Mouse (Mus musculus): ENCODE data around the gene Ggt5. TPM values are rescaled to one million over a fixed set of nuclear protein-coding genes. Genes with fewer than 3 reads are reported as not detected.
"Not testable (repeated sequence)": the region's sequence is repeated elsewhere in the genome, so short reads cannot be mapped to it uniquely, and the experiment has no call there.

Ggt5 gene
- total RNA-seq, 2 experiments from 2014 or later: 5.6 to 7.4 TPM

- intact Hi-C loops (cut with DNase I; ENCODE audit: low total_unique reads): no loop called here
- DNase-seq: no peak
These were observed 22.8 kb upstream of the Ggt5 start for GRCm38 (mm10) chr10:75566321-75566720.

DNA sequence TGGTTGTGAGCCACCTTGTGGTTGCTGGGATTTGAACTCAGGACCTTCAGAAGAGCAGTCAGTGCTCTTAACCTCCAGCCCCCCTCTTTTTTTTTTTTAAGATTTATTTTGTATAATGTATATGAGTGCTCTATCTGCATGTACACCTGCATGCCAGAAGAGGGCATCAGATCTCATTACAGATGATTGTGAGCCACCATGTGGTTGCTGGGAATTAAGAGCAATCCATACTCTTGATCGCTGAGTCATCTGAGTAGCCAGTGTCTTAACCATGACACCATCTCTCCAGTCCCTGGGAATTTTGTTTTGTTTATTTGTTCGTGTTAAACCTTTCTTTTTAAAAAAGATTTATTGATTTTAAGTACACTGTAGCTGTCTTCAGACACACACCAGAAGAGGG lies 22.4 kb upstream of the Ggt5 start:
- DNase-seq; intact Hi-C loops (cut with DNase I; ENCODE audit: low total_unique reads): not testable (repeated sequence)

DNA sequence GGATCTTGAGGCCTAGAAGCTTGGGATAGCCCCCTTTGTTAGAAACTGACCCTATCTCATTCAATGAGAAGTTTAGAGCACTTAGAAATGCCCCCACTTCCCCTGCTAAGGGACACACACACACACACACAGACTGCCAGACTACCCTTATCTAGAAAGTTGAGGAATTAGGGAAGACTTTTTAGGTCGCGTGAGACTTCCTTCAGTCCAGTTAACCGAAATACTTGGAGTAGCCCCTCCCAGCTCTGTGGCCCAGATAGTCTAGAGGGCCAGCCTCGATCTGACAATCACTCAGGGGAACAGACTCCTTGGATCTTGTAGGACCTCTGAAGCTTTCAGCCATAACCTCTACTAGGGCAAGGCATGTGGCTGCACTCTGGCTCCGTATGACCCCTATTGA lies 21.1 kb upstream of the Ggt5 start:
- intact Hi-C loops (cut with DNase I; ENCODE audit: low total_unique reads): no loop called here
- no peak for DNase-seq

GRCm38 (mm10) chr10:75568441-75568840 lies 20.7 kb upstream of the Ggt5 start:
- intact Hi-C loops (cut with DNase I; ENCODE audit: low total_unique reads): no loop called here
- DNase-seq: no peak

- intact Hi-C loops (cut with DNase I; ENCODE audit: low total_unique reads): no loop called here
These were observed 20.3 kb upstream of the Ggt5 start for GRCm38 (mm10) chr10:75568851-75569250.

DNA sequence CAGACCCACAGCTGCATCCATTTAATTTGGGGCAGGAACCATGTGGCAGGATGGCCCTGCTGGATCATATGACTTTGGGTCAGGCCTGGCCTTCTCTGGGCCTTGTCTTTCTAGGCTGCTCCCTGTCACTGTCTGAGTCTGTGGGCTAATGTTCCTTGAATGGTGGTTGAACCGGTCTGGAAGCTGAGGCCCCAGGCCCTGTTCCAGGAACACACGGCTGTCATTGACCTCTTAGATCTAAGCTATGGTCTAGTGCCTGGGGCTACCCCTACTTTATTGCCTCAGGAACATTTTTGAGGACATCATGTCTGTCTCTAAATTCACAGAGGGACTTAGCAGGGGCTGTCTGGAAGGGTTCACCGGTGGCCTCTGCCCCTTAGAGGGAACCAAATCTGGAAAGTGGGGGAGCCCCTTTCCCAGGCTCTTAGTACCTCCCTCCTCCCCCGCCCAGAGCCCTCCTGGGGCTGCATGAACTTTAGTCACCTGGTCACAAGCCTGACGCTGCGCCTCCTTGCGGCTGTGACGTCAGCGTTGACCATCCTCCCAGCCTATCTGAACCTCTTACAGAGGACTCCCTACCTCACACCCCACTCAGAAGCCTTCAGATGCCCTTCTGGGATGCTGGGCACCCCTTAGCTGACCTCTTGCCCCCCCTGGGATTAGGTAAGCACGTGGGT lies 18.0 kb upstream of the Ggt5 start:
- intact Hi-C loops (cut with DNase I; ENCODE audit: low total_unique reads): no loop called here
- no peak for DNase-seq

More at GRCm38 (mm10) chr10:75568851-75569250, 20.3 kb upstream of the Ggt5 start:
- no peak for DNase-seq

DNA sequence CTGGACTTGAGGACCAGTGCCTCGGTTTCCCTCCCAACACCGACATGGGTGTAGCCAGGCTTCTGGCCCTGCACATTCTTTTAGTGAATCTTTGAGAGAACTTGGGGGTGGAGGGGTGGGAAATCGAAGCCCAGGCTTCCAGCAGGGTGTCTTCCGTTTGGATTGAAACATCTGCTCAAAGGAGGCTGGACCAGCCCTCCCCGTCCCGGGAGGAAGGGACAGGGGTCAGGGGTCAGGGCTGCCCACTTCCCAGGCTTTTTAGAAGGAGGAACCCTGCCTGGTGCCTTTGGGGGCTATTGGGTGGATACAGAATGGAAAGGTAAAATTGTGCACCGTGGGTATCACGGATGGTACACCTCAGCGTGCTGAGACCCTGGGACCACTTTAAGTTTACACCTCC lies 17.2 kb upstream of the Ggt5 start:
- intact Hi-C loops (cut with DNase I; ENCODE audit: low total_unique reads): no loop called here
- no peak for DNase-seq

DNA sequence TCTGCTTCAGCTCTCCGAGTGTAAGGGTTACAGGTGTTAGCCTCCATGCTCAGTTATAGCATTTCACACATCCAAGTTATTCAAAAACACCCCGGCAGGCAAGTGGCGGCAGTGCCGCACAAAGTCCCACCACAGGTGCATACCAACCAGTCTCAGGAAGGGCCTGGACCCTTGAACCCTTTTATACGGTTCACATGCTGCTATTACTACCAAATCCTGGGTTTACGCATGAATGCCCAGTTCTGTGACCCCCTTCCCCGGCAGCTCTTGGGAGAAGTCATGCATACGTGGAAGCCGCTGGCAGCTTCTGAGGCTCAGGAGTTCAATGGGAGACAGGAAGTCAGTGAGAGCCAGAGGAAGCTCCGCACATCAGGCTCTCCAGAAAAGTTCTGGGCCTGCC lies 16.0 kb upstream of the Ggt5 start:
- intact Hi-C loops (cut with DNase I; ENCODE audit: low total_unique reads): no loop called here
- DNase-seq: no peak

GRCm38 (mm10) chr10:75573965-75574364 lies 15.2 kb upstream of the Ggt5 start:
- no peak for DNase-seq
- intact Hi-C loops (cut with DNase I; ENCODE audit: low total_unique reads): no loop called here

DNA sequence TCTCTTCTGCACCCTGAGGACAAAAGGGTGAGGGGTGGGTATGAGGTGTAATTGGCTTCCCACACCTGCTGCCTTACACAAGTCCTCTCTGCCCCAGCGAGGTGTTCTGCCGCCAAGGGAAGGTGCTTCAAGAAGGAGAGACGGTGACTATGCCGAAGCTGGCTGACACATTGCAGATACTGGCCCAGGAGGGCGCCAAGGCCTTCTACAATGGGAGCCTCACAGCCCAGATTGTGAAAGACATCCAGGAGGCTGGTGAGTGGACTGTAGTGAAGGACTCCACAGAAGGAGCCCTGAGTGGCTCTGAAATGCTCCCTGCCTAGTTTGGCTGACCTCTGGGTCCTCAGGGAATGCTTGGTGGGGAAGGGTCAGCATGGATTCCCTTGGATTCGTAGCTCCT lies 10.0 kb upstream of the Ggt5 start:
- intact Hi-C loops (cut with DNase I; ENCODE audit: low total_unique reads): no loop called here
- DNase-seq: no peak

- intact Hi-C loops (cut with DNase I; ENCODE audit: low total_unique reads): loop anchor here (2.0 to 10.0 kb wide), 3 partner anchors 49 to 249 kb away; partner anchors contain the start of gene Gstt2
- peak; percentile 86 for DNase-seq
These were observed 3.1 kb upstream of the Ggt5 start for GRCm38 (mm10) chr10:75585876-75586552.

GRCm38 (mm10) chr10:75586553-75586879 lies 2.6 kb upstream of the Ggt5 start:
- DNase-seq: no peak
- intact Hi-C loops (cut with DNase I; ENCODE audit: low total_unique reads): loop anchor here (2.0 to 10.0 kb wide), 3 partner anchors 48 to 248 kb away; partner anchors contain the start of gene Gstt2

GRCm38 (mm10) chr10:75587781-75588180 lies 1.4 kb upstream of the Ggt5 start:
- intact Hi-C loops (cut with DNase I; ENCODE audit: low total_unique reads): loop anchor here (2.0 to 10.0 kb wide), 3 partner anchors 47 to 247 kb away; partner anchors contain the start of gene Gstt2
- no peak for DNase-seq

DNA sequence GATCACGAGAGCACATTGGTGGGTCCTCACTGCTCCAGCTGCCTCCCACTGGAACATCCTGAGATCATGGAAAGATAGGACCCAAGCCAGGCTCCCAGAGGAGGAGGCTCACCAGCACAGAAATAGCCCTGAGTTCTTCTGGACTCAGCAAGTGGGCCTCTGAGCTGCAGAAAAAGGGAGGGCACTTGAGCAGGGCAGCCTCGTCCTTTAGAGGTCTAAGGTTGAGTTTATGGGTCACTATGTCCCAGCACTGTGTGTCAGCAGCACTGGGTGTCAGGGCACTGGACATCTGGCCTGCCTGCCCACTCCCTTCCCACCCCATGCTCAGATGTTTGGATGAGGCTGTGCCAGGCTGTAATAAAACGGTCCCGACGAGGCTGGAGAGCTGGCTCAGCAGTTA lies 804 bp upstream of the Ggt5 start:
- DNase-seq: peak; percentile 41
- intact Hi-C loops (cut with DNase I; ENCODE audit: low total_unique reads): loop anchor here (10.0 kb wide), 2 partner anchors 106 to 246 kb away; partner anchors contain the start of gene Gstt2

DNA sequence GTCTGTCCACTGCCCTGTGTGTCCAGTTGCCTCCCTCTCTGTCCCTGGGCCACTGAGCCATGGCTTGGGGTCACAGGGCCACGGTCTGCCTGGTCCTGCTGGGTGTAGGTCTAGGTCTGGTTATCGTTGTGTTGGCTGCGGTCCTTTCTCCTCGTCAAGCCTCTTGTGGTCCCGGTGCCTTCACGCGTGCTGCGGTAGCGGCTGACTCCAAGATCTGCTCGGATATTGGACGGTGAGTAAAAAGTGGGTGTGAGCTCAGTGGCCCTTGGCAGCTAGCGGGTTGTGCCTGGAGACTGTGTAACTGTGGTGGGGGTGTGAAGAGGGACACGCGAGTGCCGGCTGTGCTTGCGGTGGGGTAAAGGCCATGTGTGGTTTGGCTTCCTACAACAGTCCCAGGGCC lies 511 bp downstream of the Ggt5 start:
- intact Hi-C loops (cut with DNase I; ENCODE audit: low total_unique reads): loop anchor here (10.0 kb wide), 2 partner anchors 105 to 245 kb away; partner anchors contain the start of gene Gstt2
- peak; percentile 34 for DNase-seq

DNA sequence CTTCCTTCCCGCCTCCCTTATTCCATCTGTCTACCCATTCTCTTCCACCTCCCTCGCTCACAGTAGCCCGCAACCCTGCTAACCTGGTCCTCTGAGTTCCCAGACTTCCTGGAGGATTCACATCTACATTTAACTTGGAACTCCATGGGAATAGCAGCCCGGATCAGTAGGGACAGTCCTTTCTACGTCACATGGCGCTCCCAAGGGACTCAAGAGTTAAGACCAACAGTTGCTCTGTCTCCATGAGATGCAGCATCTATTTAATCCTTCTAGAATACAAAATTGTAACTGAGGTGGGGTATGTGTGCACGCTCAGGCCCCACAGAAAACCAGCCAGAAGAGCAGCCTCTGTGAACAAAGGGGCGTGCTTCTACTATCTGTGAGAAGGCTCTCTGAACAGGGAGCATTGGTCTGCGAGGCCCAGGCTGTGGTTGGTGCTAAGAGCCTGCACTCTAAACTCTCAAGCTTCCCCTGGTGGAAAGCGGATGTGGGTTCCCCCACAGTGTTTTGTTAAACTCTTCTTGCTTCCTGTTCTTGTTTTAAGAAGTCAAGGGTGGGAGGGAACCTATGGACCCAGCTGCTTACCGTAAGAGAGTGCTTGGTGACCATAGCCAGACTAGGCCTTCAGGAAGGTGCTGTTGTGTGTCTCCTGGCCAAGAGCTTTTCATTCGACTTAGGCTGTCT lies 2.2 kb downstream of the Ggt5 start:
- intact Hi-C loops (cut with DNase I; ENCODE audit: low total_unique reads): no loop called here
- no peak for DNase-seq

GRCm38 (mm10) chr10:75592585-75592984 lies 3.4 kb downstream of the Ggt5 start:
- no peak for DNase-seq
- intact Hi-C loops (cut with DNase I; ENCODE audit: low total_unique reads): loop anchor here (1.0 kb wide), 1 partner anchor 20 kb away; no protein-coding TSS in a partner anchor

DNA sequence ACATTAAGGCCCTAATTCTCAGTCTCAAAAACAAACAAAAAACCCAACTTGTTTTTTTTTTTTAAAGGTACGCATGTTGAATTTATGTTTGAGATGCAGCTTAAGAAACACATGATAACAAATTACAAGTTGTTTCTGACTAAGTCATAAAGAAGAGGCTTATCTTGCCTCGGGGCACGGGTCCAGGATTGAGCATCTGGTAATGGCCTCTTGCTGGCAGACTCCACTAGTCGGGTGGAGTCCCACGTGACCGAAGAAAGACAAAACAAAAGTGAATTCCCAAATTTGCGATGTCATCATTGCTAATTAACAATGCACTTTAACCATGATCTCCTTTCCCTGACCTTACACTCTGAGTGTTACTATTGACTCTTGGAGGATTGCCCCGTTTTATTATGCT lies 6.8 kb downstream of the Ggt5 start:
- intact Hi-C loops (cut with DNase I; ENCODE audit: low total_unique reads): no loop called here
- peak; percentile 80 for DNase-seq

DNA sequence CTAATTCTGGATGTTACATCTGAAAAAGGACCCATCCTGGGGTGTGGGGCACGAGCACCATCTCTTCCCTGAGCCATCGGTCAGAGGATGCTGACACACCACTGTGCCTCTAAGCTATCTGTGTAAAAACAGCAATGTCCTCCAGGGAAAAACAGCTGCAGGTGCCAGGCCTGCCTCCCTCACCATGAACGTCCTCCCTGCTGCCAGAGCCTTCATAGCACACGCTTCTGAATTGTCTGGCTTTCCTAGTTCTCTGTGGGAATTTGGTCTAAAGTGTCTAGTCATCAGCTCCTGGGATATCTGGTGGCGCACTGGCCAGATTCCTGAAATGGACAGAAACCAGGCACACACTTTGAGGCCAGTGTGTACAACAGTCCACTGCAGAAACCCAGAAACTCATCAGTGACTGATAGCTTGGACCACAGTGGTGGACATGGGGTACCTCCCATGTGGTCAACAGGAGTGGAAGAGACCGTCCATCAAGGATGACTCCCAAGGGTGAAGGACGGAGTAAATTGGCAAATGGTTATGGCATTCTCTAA lies 11.1 kb downstream of the Ggt5 start:
- DNase-seq: no peak
- intact Hi-C loops (cut with DNase I; ENCODE audit: low total_unique reads): no loop called here

DNA sequence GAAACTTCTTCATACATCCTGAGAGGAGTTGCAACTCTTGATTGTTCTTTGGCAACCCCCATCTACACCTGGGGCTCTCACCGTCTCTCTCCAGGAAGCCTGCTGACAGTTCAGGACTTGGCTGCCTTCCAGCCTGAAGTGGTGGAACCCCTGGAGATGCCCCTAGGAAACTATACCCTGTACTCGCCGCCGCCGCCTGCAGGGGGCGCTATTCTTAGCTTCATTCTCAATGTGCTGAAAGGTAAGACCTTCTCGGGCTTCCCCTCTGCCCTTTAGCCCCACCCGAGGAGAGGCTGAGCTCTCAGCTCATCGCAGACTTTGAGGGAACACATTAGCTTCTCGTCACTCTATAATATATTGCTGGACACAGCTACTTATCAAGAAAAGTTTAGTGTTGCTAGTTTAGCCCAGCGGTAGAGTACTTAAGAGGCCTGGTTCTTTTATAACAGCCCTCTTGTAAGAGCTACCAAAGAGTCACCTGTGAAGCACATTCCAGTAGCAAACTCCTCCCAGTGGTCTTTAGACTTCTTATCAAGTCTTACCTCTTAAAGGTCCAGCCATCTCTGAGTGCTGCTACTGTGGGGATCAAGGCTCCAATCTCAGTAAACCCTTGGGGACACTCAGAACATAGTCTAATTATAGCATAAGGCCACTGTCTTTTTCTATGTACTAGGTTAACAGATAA lies 16.2 kb downstream of the Ggt5 start:
- intact Hi-C loops (cut with DNase I; ENCODE audit: low total_unique reads): no loop called here
- no peak for DNase-seq

Data from gastrocnemius, postnatal 14 days (tissue).